In genomic region chr2:28665818-28666217, GRCm38 (mm10) we compare ENCODE assay signal across 23 mouse cellular contexts. TPM values are rescaled to one million over a fixed set of nuclear protein-coding genes. Genes with fewer than 3 reads are reported as not detected.
DNase-seq lines count a peak whose midpoint lies in the region; ATAC-seq and TF ChIP-seq lines count a peak whose summit lies in the region.
"Had no signal": no experiment of that assay in that cellular context is flagged by ENCODE, and none has a peak within 500 bp of the region (broad histone marks: within the 10 kb centered on the region; RNA-seq: fewer than 3 reads in every experiment).

No protein-coding gene starts in this region.

- TF ChIP-seq POLR2A in limb, embryonic 14.5 days (IDR thresholded peaks at IDR 0.05; ENCODE audit: borderline replicate concordance, extremely low read depth, insufficient read depth, insufficient read length) = no peak

- peak; percentile 72 for DNase-seq in forelimb bud, embryonic 11.5 days (ENCODE audit: low read depth, low spot score)
- peak; percentile 39 for DNase-seq in limb, embryonic 10.5 days (ENCODE audit: low spot score)
- DNase-seq in limb, embryonic 14.5 days (ENCODE audit: low spot score) = peak; percentile 4
- DNase-seq in cerebellum, postnatal 14 days = no peak
- DNase-seq in yolk sac, embryonic 10.5 days (ENCODE audit: low spot score) = no peak
- no peak for DNase-seq in stomach, postnatal 0 days (ENCODE audit: low spot score)
- DNase-seq in kidney, adult 11 months = no peak
- DNase-seq: adrenal gland, adult 2 months; adrenal gland, postnatal 10 days; adrenal gland, postnatal 25 days; cerebellum, adult 11 months; cerebellum, adult 18-20 months; cerebellum, adult 8-10 months; cerebellum, adult 9-11 months; cerebellum, postnatal 25 days; forebrain, postnatal 0 days had no signal

- no peak for TF ChIP-seq CTCF in stomach, postnatal 0 days (IDR thresholded peaks at IDR 0.05; ENCODE audit: low read depth)

- no peak overlapping the region for H3K4me2 ChIP-seq in limb, embryonic 12.5 days
- no peak overlapping the region for H3K4me2 ChIP-seq in limb, embryonic 14.5 days (replicated peaks; ENCODE audit: low read depth, low read length, severe bottlenecking)
- H3K4me2 ChIP-seq in stomach, postnatal 0 days (replicated peaks; ENCODE audit: low read depth) = no peak overlapping the region
- H3K4me2 ChIP-seq: embryonic facial prominence, embryonic 12.5 days; forebrain, embryonic 13.5 days; forebrain, embryonic 15.5 days had no signal

- H3K9me3 ChIP-seq in limb, embryonic 10.5 days (replicated peaks) = no peaks in the 10 kb centered on the region
- H3K9me3 ChIP-seq in limb, embryonic 12.5 days = no peaks in the 10 kb centered on the region
- H3K9me3 ChIP-seq in limb, embryonic 14.5 days (ENCODE audit: control insufficient read depth, low read length) = no peaks in the 10 kb centered on the region
- H3K9me3 ChIP-seq in stomach, postnatal 0 days (ENCODE audit: control insufficient read depth, low read length) = no peaks in the 10 kb centered on the region
- H3K9me3 ChIP-seq: embryonic facial prominence, embryonic 10.5 days; embryonic facial prominence, embryonic 12.5 days; forebrain, embryonic 13.5 days; forebrain, embryonic 15.5 days had no signal

- no peaks in the 10 kb centered on the region for H3K27me3 ChIP-seq in limb, embryonic 10.5 days (ENCODE audit: low read depth, poor library complexity, severe bottlenecking)
- H3K27me3 ChIP-seq in limb, embryonic 12.5 days = no peaks in the 10 kb centered on the region
- H3K27me3 ChIP-seq in limb, embryonic 14.5 days (ENCODE audit: control insufficient read depth, insufficient read depth, low read length) = no peaks in the 10 kb centered on the region
- no peaks in the 10 kb centered on the region for H3K27me3 ChIP-seq in stomach, postnatal 0 days (ENCODE audit: control insufficient read depth, insufficient read depth, low read length)
- H3K27me3 ChIP-seq: embryonic facial prominence, embryonic 12.5 days; forebrain, embryonic 13.5 days; forebrain, embryonic 15.5 days had no signal

- no peak overlapping the region for H3K27ac ChIP-seq in limb, embryonic 10.5 days
- no peak overlapping the region for H3K27ac ChIP-seq in limb, embryonic 12.5 days
- no peak overlapping the region for H3K27ac ChIP-seq in limb, embryonic 14.5 days (replicated peaks; ENCODE audit: low read depth, low read length)
- H3K27ac ChIP-seq in stomach, postnatal 0 days (replicated peaks) = no peak overlapping the region
- H3K27ac ChIP-seq: embryonic facial prominence, embryonic 10.5 days; embryonic facial prominence, embryonic 12.5 days; forebrain, embryonic 13.5 days; forebrain, embryonic 15.5 days had no signal

- ATAC-seq in limb, embryonic 12.5 days (ENCODE audit: insufficient number of reproducible peaks, insufficient read depth, low FRiP score, low TSS enrichment, low read depth) = peak; percentile 75
- peak; percentile 57; the same call in 1 of the 2 replicates for ATAC-seq in limb, embryonic 14.5 days (ENCODE audit: low FRiP score, low read depth)
- no peak for ATAC-seq in stomach, postnatal 0 days (ENCODE audit: low FRiP score, low TSS enrichment)
- ATAC-seq: forebrain, embryonic 13.5 days; forebrain, embryonic 15.5 days; forebrain, postnatal 0 days had no signal

- H3K36me3 ChIP-seq in limb, embryonic 10.5 days = peaks cover 97% of the 10 kb centered on the region
- peaks cover 90% of the 10 kb centered on the region for H3K36me3 ChIP-seq in limb, embryonic 12.5 days
- H3K36me3 ChIP-seq in limb, embryonic 14.5 days (ENCODE audit: control insufficient read depth, insufficient read depth, low read length) = peaks cover 77% of the 10 kb centered on the region
- peaks cover 23% of the 10 kb centered on the region for H3K36me3 ChIP-seq in stomach, postnatal 0 days (ENCODE audit: control insufficient read depth, insufficient read depth, low read length)

- 51% methylated on average over 3 of the region's 3 CpGs for WGBS in limb, embryonic 10.5 days
- WGBS in limb, embryonic 12.5 days = 41% methylated on average over 3 of the region's 3 CpGs
- 24% methylated on average over 3 of the region's 3 CpGs for WGBS in limb, embryonic 14.5 days
- WGBS in stomach, postnatal 0 days = 67% methylated on average over 3 of the region's 3 CpGs

- TF ChIP-seq EP300 in stomach, postnatal 0 days (optimal IDR thresholded peaks at IDR 0.05) = no peak

- peaks cover 11% of the 10 kb centered on the region; the same call in 1 of the 2 replicates for H3K4me1 ChIP-seq in limb, embryonic 10.5 days
- peaks cover 17% of the 10 kb centered on the region for H3K4me1 ChIP-seq in limb, embryonic 12.5 days (replicated peaks)
- no peaks in the 10 kb centered on the region for H3K4me1 ChIP-seq in limb, embryonic 14.5 days (ENCODE audit: control insufficient read depth, insufficient read depth, low read length)
- H3K4me1 ChIP-seq in stomach, postnatal 0 days (replicated peaks; ENCODE audit: control insufficient read depth, insufficient read depth) = no peaks in the 10 kb centered on the region
- H3K4me1 ChIP-seq: embryonic facial prominence, embryonic 10.5 days; embryonic facial prominence, embryonic 12.5 days; forebrain, embryonic 13.5 days; forebrain, embryonic 15.5 days had no signal

- H3K4me3 ChIP-seq in limb, embryonic 10.5 days = no peak overlapping the region
- no peak overlapping the region for H3K4me3 ChIP-seq in limb, embryonic 12.5 days (replicated peaks)
- H3K4me3 ChIP-seq in limb, embryonic 14.5 days (replicated peaks; ENCODE audit: low read length) = no peak overlapping the region
- H3K4me3 ChIP-seq in stomach, postnatal 0 days (ENCODE audit: low read depth, low read length) = no peak overlapping the region
- H3K4me3 ChIP-seq: embryonic facial prominence, embryonic 10.5 days; embryonic facial prominence, embryonic 12.5 days; forebrain, embryonic 13.5 days; forebrain, embryonic 15.5 days had no signal

- H3K9ac ChIP-seq in limb, embryonic 12.5 days (replicated peaks) = no peak overlapping the region
- no peak overlapping the region for H3K9ac ChIP-seq in limb, embryonic 14.5 days (ENCODE audit: low read depth, low read length, severe bottlenecking)
- H3K9ac ChIP-seq in stomach, postnatal 0 days (ENCODE audit: low read length) = no peak overlapping the region
- H3K9ac ChIP-seq: embryonic facial prominence, embryonic 12.5 days; forebrain, embryonic 13.5 days; forebrain, embryonic 15.5 days; forebrain, postnatal 0 days had no signal

RNA-seq across cellular contexts. Expression of gene Tsc1, which starts 24.8 kb away (rescaled TPM):
- 24.2 and 26.9 TPM in 2 replicates for polyA plus RNA-seq in limb, embryonic 10.5 days (2016; fragmentation: Nextera tagmentation; extraction: Ambion mirVana)
- polyA plus RNA-seq in limb, embryonic 12.5 days (2016; fragmentation: Nextera tagmentation; extraction: Ambion mirVana) = 24.9 and 25.4 TPM in 2 replicates
- 18.5 and 20.4 TPM in 2 replicates for polyA plus RNA-seq in limb, embryonic 14.5 days (2012; rRNA removed)
- polyA plus RNA-seq in limb, embryonic 14.5 days (2014; fragmentation: Nextera tagmentation; extraction: Ambion mirVana) = 15.7 and 17.8 TPM in 2 replicates
- 4.9 and 5.1 TPM in 2 replicates for polyA plus RNA-seq in stomach, postnatal 0 days (2015; fragmentation: Nextera tagmentation; extraction: Ambion mirVana)

RNA-seq across cellular contexts. Expression of gene Spaca9, which starts 33.7 kb away (rescaled TPM):
- polyA plus RNA-seq in limb, embryonic 10.5 days (2016; fragmentation: Nextera tagmentation; extraction: Ambion mirVana) = 2.5 and 2.8 TPM in 2 replicates
- polyA plus RNA-seq in limb, embryonic 12.5 days (2016; fragmentation: Nextera tagmentation; extraction: Ambion mirVana) = 0.76 and 1.8 TPM in 2 replicates
- polyA plus RNA-seq in limb, embryonic 14.5 days (2012; rRNA removed) = 1.6 TPM in 2 replicates
- 1.4 and 2.1 TPM in 2 replicates for polyA plus RNA-seq in limb, embryonic 14.5 days (2014; fragmentation: Nextera tagmentation; extraction: Ambion mirVana)
- 0.57 and 0.69 TPM in 2 replicates for polyA plus RNA-seq in stomach, postnatal 0 days (2015; fragmentation: Nextera tagmentation; extraction: Ambion mirVana)
- polyA plus RNA-seq: adrenal gland, adult 2 months had no signal

RNA-seq across cellular contexts. Expression of gene Ak8, which starts 34.1 kb away (rescaled TPM):
- polyA plus RNA-seq in limb, embryonic 10.5 days (2016; fragmentation: Nextera tagmentation; extraction: Ambion mirVana) = 0.41 and 0.58 TPM in 2 replicates
- polyA plus RNA-seq in limb, embryonic 12.5 days (2016; fragmentation: Nextera tagmentation; extraction: Ambion mirVana) = 0.39 and 0.49 TPM in 2 replicates
- polyA plus RNA-seq in limb, embryonic 14.5 days (2012; rRNA removed) = 0.22 and 0.49 TPM in 2 replicates
- 0.37 and 0.58 TPM in 2 replicates for polyA plus RNA-seq in limb, embryonic 14.5 days (2014; fragmentation: Nextera tagmentation; extraction: Ambion mirVana)
- 0.29 and 0.40 TPM in 2 replicates for polyA plus RNA-seq in stomach, postnatal 0 days (2015; fragmentation: Nextera tagmentation; extraction: Ambion mirVana)

RNA-seq across cellular contexts. Expression of gene Gfi1b, which starts 44.0 kb away (rescaled TPM):
- polyA plus RNA-seq in limb, embryonic 10.5 days (2016; fragmentation: Nextera tagmentation; extraction: Ambion mirVana) = 3.5 and 4.2 TPM in 2 replicates
- 0.55 and 2.2 TPM in 2 replicates for polyA plus RNA-seq in limb, embryonic 12.5 days (2016; fragmentation: Nextera tagmentation; extraction: Ambion mirVana)
- polyA plus RNA-seq in limb, embryonic 14.5 days (2012; rRNA removed) = 0.33 and 0.51 TPM in 2 replicates
- 0.29 and 0.32 TPM in 2 replicates for polyA plus RNA-seq in limb, embryonic 14.5 days (2014; fragmentation: Nextera tagmentation; extraction: Ambion mirVana)
- polyA plus RNA-seq in stomach, postnatal 0 days (2015; fragmentation: Nextera tagmentation; extraction: Ambion mirVana) = 0.07 and 0.40 TPM in 2 replicates
- polyA plus RNA-seq: C2C12; cortical plate, adult 2 months; forebrain, embryonic 15.5 days; forebrain, postnatal 0 days had no signal

Comparison
In these comparisons a context has a peak if more than half of its experiments do, and no peak if none do; other contexts are left out.
1. DNase-seq: peak in forelimb bud, embryonic 11.5 days (single experiment), limb, embryonic 10.5 days (single experiment) and limb, embryonic 14.5 days (single experiment); none in cerebellum, postnatal 14 days (0 of 2), yolk sac, embryonic 10.5 days (single experiment), stomach, postnatal 0 days (single experiment) and kidney, adult 11 months (single experiment).